Mouse (Mus musculus) lung, adult 2 months (tissue): ENCODE measurements at regions not wholly inside any gene's neighbourhood (a gene's known extent, or its start where the extent isn't known, plus 50 kb on each side); places are given as distances from the start of the nearest gene placed in this dataset.

ENCODE experiments used
- DNase-seq: peaks from one replicate; pipeline ENCODE4 v3.0.0; 2022
- H3K4me1 ChIP-seq: fragments of 200-500 bp; 2 replicates; pipeline ENCODE4 v1.6.1; 2011; ENCODE audit warnings: low read length; ENCODE audit not compliant: control insufficient read depth, insufficient read depth
- H3K4me3 ChIP-seq: fragments of 200-500 bp; replicated peaks from 2 replicates; pipeline ENCODE3; 2011; ENCODE audit warnings: low read depth, mild to moderate bottlenecking, control low read depth, low read length; ENCODE audit errors: extremely low read depth
- CTCF ChIP-seq: fragments of 200-500 bp; IDR thresholded peaks from 2 replicates; pipeline ENCODE4 v1.5.1; 2011; ENCODE audit warnings: mild to moderate bottlenecking, low read length, control low read depth; ENCODE audit not compliant: insufficient read depth
- POLR2A ChIP-seq: fragments of 200-500 bp; IDR thresholded peaks from 2 replicates; pipeline ENCODE4 v1.6.1; 2011; ENCODE audit warnings: low read depth, mild to moderate bottlenecking, control low read depth, low read length, borderline replicate concordance; ENCODE audit errors: extremely low read depth
- WGBS: fragments of 180-500 bp; shearing (Covaris S2); methylation state at CpG from one replicate; pipeline ENCODE4 v1.1.7; 2018; 5-methylcytosine and 5-hydroxymethylcytosine counted together

GRCm38 (mm10) chr15:5533656-5534055 is 289.7 kb upstream of the Ptger4 start:
- Histone ChIP-seq H3K4me1 (no peaks in the 10 kb centered on the region), H3K4me3 (no peak overlapping the region)
- TF ChIP-seq CTCF, result no peak
- TF ChIP-seq POLR2A, result no peak
- DNase-seq, result no peak

GRCm38 (mm10) chr15:5537432-5537831 is 293.4 kb upstream of the Ptger4 start:
- no peak overlapping the region for H3K4me3 ChIP-seq
- DNase-seq, result no peak
- H3K4me1 ChIP-seq, result no peaks in the 10 kb centered on the region
- WGBS, result 66% methylated on average over 2 of the region's 2 CpGs
- TF ChIP-seq CTCF (no peak), POLR2A (no peak)

GRCm38 (mm10) chr15:5539301-5539928 is 295.4 kb upstream of the Ptger4 start:
- 62% methylated on average over 4 of the region's 4 CpGs for WGBS
- no peak overlapping the region for H3K4me3 ChIP-seq
- DNase-seq, result no peak
- H3K4me1 ChIP-seq, result no peaks in the 10 kb centered on the region
- TF ChIP-seq CTCF (no peak), POLR2A (no peak)

GRCm38 (mm10) chr15:5554526-5554925 is 310.5 kb upstream of the Ptger4 start:
- no peak overlapping the region for H3K4me3 ChIP-seq
- 55% methylated on average over 4 of the region's 4 CpGs for WGBS
- no peak for TF ChIP-seq CTCF
- no peak for DNase-seq
- H3K4me1 ChIP-seq, result no peaks in the 10 kb centered on the region

GRCm38 (mm10) chr15:5554926-5555325 is 310.9 kb upstream of the Ptger4 start:
- WGBS, result 68% methylated on average over 4 of the region's 4 CpGs
- H3K4me1 ChIP-seq, result no peaks in the 10 kb centered on the region
- TF ChIP-seq POLR2A (no peak), CTCF (no peak)
- H3K4me3 ChIP-seq, result no peak overlapping the region
- no peak for DNase-seq

GRCm38 (mm10) chr15:5555381-5556066 is 311.5 kb upstream of the Ptger4 start:
- Histone ChIP-seq H3K4me1 (no peaks in the 10 kb centered on the region), H3K4me3 (no peak overlapping the region)
- DNase-seq, result no peak
- no peak for TF ChIP-seq POLR2A
- WGBS, result 66% methylated on average over 7 of the region's 7 CpGs

GRCm38 (mm10) chr15:5561783-5562182 is 317.8 kb upstream of the Ptger4 start:
- no peak overlapping the region for H3K4me3 ChIP-seq
- no peaks in the 10 kb centered on the region for H3K4me1 ChIP-seq
- no peak for DNase-seq
- WGBS, result 86% methylated on average over 4 of the region's 4 CpGs
- TF ChIP-seq CTCF (no peak), POLR2A (no peak)

GRCm38 (mm10) chr15:5574366-5574765 is 330.4 kb upstream of the Ptger4 start:
- H3K4me1 ChIP-seq, result no peaks in the 10 kb centered on the region
- no peak overlapping the region for H3K4me3 ChIP-seq
- TF ChIP-seq CTCF, result no peak
- TF ChIP-seq POLR2A, result no peak
- no peak for DNase-seq

GRCm38 (mm10) chr15:5579559-5579958 is 335.6 kb upstream of the Ptger4 start:
- WGBS, result 69% methylated on average over 2 of the region's 2 CpGs
- Histone ChIP-seq H3K4me3 (no peak overlapping the region), H3K4me1 (no peaks in the 10 kb centered on the region)
- no peak for DNase-seq
- TF ChIP-seq CTCF (no peak), POLR2A (no peak)

- 91% methylated on average over 4 of the region's 4 CpGs for WGBS
- no peaks in the 10 kb centered on the region for H3K4me1 ChIP-seq
- no peak overlapping the region for H3K4me3 ChIP-seq
- no peak for DNase-seq
- TF ChIP-seq POLR2A (no peak), CTCF (no peak)
These were observed 336.4 kb upstream of the Ptger4 start for GRCm38 (mm10) chr15:5580416-5580815.

GRCm38 (mm10) chr15:5584381-5584780 is 340.4 kb upstream of the Ptger4 start:
- TF ChIP-seq POLR2A (no peak), CTCF (no peak)
- WGBS, result 61% methylated on average over 2 of the region's 2 CpGs
- Histone ChIP-seq H3K4me1 (no peaks in the 10 kb centered on the region), H3K4me3 (no peak overlapping the region)
- DNase-seq, result no peak
